Mouse (Mus musculus) left cerebral cortex, postnatal 36 days (tissue): ENCODE measurements around the gene Oprm1. TPM values are rescaled to one million over a fixed set of nuclear protein-coding genes. Genes with fewer than 3 reads are reported as not detected.
"Not testable (repeated sequence)": the region's sequence is repeated elsewhere in the genome, so short reads cannot be mapped to it uniquely, and the experiment has no call there.

Experiments
- DNase-seq, 2 experiments: peaks; one replicate each; pipeline ENCODE4 v3.0.0; 2021 to 2022; ENCODE audit warnings: low spot score in 2 of 2, mixed read lengths in 1 of 2
- intact Hi-C: fragments of 180-260 bp; cut with DNase I; formaldehyde crosslinking; loops from one replicate; pipeline ENCODE4 v1.15.1; 2025
- total RNA-seq, 2 experiments: library from RNA; stranded (reverse); gene quantifications; 2 replicates each; pipeline ENCODE4 v1.2.3; 2021

Gene Oprm1
- 1 to 10 TPM; 6.6 to 8.7 TPM for total RNA-seq

DNA sequence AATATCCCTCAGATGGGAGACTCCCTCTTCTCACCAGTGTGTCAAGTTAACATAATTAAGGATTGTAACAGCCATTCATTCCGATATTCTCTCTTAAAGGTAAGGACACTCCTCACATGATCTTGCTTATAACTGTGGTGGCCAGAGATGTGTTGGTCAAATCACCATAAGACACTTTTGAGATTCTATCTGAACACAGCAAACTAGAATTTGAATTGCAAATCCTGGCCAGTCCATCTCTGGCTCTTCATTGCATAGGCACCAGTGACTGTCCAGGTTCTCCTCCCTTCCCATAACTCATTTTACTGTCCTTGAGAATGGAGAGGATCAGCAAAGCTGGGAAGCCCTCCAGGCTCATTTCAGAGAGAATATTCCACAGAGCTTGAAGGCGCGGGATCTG, at the start of gene Oprm1:
Gene Oprm1 (plus strand): TSS at position 301 of the 400 bp plus-strand sequence.
- DNase-seq = no peak

DNA sequence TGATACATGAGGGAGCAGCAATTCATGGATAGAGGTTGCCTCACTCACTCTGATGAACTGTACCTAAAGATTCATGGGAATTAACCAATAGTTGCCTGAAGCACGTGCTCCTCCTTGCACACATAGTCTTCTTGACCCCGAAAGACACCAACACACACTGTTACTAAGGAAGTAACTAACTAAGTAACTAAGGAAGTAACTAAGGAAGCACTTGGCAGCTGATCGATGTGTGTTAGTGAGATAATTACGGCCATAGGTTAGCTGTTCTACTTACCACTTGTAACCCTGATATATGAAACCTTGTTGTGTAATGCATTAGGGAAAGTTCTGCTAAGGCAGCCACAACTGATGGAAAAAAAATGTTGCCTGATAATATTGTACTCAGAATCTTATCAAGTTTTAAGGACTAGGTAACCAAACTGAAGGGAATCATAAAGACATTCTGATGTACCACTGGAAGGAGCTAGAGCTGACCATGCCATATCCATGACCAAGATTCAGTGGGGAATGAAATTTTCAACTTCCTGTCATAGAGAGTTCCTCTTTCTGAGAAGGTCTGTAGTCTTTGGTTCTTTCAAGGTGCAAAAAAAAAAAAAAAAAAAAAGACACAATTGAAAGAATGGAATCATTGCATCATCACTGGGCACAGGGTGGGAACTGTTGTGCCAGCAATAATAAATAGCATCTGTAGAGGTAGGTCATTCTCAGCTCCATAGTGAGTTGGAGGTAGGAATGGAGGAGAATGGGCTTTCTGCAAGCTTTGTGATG, 40.9 kb upstream of the Oprm1 start:
- intact Hi-C loops = no loop called here
- no peak for DNase-seq

More for the DNA sequence above, at the start of gene Oprm1:
- intact Hi-C loops = no loop called here

DNA sequence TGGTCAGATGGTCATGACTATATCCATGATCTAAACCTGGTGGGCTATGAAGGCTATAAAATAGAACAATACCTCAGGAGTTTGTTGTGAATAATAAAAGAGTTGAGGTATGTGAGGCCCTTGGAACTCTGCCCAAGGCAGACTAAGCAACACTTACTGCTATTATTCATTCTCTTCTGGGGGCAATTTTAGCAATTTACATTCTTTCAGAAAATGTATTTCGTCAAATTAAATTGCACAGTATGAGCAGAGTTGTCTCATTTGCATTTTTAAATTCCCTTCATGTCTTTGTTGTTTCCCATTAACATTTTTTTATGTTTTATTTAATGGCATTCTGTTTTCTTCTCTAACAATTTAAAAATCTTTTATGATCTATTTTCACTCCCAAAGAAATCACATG, 34.5 kb upstream of the Oprm1 start:
- intact Hi-C loops = no loop called here

DNA sequence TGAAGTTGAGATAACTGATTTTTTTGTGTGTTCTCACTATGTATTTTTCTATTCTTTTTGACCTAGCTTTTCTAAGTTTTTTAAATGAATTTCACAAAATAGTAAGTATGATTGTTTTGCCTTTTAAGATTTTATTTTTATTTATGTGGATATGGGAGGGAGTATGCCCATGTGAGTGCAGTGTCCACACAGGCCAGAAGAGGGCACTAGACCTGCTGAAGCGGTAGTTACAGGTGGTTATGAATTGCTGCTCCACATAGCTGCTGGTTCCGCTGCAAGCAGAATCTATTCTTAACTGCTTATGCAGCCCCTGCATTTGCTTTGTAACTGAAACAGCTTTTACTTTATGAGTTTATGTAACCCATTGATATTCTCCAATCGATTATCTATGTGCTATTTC, 29.8 kb upstream of the Oprm1 start:
- intact Hi-C loops = no loop called here
- DNase-seq = no peak

More for the DNA sequence above, 34.5 kb upstream of the Oprm1 start:
- no peak for DNase-seq

DNA sequence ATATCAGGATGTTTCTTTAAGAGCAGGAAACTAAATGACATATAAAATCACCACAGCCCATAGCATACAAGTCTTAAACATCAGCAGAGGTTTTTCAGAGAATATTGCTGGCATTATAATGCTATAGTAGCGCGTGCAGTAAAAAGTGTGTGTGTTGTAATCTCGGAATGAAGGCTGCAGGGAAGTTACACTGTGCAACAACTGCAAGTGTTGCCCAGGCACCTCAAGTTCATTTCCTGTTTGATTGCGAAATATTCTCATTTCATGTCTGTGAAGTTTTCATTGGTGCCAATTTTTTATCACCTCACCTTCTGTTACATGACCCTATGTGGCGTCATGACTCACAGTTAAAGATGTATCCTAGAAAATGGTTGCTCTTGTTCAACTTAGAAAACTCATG, 4.9 kb upstream of the Oprm1 start:
- intact Hi-C loops = no loop called here
- DNase-seq = no peak

DNA sequence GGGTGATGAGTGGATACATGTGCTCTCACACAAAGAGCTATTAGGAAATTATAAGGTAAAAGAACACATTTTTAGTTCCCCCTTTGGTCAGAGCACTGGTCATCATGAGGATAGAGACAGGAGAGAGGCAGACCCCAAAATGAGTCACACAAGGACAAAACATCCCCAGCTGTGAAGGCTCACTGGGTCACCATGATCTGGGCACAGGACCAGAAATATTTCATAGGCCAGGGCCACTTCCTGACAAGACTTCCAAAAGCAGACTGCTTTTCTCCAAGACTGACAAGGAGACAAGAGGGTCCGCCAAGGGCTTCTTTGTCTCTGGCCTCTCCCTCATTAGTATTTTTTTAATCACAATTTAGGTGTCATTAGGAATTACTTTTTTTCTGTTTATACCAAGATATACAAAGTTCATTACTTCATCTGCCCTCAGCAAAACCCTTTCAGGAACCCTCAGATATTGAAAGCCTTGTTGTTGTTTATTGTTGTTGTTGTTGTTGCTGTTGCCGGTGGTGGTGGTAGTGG, 3.0 kb downstream of the Oprm1 start, which contains the start of gene Gm10945:
Gene Gm10945 (minus strand): TSS at position 475 of the 525 bp plus-strand sequence.
- no peak for DNase-seq
- intact Hi-C loops = no loop called here

DNA sequence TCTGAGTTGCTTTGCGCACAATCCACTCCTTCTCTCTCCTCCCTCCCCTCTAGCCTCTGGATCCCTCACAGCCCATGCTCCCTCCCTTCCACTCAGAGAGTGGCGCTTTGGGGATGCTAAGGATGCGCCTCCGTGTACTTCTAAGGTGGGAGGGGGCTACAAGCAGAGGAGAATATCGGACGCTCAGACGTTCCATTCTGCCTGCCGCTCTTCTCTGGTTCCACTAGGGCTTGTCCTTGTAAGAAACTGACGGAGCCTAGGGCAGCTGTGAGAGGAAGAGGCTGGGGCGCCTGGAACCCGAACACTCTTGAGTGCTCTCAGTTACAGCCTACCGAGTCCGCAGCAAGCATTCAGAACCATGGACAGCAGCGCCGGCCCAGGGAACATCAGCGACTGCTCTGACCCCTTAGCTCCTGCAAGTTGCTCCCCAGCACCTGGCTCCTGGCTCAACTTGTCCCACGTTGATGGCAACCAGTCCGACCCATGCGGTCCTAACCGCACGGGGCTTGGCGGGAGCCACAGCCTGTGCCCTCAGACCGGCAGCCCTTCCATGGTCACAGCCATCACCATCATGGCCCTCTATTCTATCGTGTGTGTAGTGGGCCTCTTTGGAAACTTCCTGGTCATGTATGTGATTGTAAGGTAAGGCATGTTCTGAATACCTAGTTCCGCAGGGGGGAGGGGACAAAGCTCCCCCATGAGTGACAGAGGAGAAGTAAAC, 30.4 kb downstream of the Oprm1 start:
- DNase-seq = peak; percentile 10 to 17
- intact Hi-C loops = loop anchor here (5.0 kb wide), 1 partner anchor 751 kb away; no protein-coding TSS in a partner anchor

DNA sequence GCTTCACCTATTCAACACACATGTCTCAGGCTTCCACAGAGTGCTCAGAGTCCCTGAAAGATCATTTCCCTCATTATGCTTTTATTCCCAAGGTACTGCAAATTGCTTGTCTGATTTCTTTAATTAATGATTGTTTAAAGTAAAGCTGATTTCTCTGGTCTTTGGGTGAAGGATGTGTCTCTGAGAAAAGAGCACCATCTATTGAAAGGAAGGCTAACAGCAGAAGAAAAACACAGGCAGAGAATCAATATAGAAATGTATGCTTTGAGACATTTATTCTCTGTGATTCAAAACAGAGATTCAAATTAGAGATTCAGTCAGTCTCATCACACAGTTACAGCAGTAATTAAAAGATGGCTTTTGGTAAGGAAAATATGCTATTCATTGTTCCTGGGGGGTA, 31.9 kb downstream of the Oprm1 start:
- intact Hi-C loops = loop anchor here (10.0 kb wide), 1 partner anchor 945 kb away; no protein-coding TSS in a partner anchor
- DNase-seq = no peak

DNA sequence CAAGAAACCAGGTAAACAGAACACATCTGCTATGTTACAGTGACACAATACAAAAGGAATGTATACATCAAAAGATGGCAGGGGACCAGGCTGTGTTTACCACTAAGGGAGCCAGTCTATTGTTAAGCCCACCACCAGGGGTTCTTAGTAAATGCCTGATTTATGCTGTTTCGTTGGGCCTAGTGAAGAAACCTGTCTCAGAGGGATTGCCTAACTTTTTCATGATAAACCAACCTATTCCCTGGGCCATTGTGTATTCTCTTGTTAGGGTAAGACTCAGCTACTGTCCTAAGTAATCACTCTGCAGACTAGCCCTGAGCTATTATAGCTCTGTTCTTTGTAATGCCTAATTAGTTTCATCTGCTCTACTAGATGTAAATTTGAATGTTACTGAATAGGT, 62.3 kb downstream of the Oprm1 start:
- no peak for DNase-seq
- intact Hi-C loops = no loop called here

DNA sequence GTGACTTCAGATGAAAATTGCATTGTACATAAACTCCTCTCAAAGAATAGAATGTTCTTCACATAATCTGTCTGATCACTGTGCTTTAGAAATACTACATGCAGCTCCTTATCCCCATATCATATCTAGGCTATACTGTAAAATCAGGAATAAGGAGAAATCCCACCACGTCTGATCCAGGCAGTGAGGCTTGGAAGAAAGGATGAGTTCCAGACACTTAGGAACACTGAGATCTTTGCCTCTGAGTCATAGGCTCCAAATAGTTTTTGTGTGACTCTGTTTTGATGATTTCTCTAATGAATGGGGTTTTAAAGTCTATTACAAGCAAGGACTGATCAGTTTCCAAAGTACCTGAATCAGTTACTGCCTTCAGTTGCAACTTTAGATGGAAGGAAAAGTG, 83.9 kb downstream of the Oprm1 start:
- no peak for DNase-seq
- intact Hi-C loops = no loop called here

DNA sequence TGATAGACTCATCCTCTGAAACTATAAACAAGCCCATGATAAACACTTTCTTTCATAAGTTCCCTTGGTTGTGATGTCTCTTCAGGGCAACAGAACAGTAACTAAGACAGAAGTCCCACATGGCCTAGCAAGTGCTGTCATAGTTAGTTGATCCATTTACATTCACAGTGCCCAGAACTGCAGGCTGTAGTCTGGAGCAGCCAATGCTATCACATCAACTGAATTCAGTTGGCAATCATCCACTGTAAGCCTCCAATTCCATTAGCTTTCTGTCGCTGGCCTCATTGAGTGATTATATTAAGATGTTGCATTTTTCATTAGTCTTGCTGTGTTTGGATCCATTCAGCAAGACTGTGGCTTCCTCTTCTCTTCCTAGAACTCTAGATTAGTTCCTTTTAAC, 88.0 kb downstream of the Oprm1 start:
- intact Hi-C loops = no loop called here
- DNase-seq = no peak

DNA sequence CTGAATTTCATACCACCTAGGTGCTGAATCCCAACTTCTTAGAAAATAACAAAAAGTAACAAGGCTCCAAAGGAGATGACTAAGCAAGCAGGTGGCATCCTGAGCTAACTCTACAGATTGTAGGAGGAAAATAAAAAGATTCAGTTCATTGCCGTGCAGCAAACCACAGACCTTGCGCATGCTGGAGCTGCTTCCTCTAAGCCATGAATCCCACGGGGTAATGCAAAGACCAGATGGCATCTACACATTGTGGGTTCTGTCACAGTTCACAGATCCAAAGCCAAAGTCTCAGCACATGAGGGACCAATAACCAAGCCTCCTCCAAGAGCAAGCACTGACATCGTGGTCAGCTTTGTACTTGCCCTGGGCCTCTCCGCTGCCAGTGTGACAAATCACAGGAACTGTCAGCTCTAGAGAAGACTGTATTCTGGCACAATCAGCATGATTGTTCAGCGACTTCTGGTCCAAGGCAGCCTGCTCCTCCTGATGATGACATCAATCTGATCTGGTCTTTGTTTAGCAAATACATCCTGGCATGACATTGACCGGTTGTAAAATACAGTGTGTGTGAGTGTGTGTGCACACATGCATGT, 90.0 kb downstream of the Oprm1 start:
- intact Hi-C loops = no loop called here
- DNase-seq = peak; percentile 5 to 8

DNA sequence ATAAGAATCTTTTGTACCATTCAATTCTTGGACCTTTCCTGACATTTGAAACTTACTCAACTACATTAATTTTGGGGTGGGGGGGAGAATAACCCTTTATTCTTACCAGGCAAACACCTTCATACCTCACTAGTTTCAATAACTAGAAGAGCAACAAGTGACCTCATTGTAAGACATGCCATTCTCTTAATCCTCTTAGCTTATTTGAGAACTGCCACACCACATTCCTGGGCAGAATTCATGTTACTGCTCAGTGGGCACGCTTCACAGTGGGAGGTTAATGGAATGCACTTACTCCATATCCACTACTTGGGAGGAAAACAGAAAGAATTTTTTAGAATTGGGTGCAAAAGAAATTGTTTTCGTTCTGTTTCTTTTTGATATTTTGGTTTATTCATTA, 90.5 kb downstream of the Oprm1 start:
- intact Hi-C loops = no loop called here
- DNase-seq = no peak

DNA sequence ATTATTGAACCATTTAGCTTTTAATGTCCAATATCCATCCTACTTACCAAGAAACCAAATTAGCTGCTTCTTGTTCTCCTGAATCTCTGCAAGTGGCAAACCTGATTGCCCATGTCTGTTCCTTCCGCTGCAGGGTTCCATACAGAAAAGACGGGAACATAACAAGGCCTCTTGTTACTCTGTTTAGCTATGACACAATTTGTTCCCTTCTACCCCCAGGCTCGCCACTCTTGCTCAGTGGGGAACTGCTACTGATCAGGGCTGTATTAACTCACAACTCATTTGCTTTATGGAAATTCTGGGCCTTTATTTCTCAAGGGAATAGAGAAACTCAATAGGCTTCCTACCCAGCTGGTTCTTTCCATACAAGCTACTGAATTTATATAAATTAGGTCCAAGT, 97.5 kb downstream of the Oprm1 start:
- intact Hi-C loops = no loop called here

DNA sequence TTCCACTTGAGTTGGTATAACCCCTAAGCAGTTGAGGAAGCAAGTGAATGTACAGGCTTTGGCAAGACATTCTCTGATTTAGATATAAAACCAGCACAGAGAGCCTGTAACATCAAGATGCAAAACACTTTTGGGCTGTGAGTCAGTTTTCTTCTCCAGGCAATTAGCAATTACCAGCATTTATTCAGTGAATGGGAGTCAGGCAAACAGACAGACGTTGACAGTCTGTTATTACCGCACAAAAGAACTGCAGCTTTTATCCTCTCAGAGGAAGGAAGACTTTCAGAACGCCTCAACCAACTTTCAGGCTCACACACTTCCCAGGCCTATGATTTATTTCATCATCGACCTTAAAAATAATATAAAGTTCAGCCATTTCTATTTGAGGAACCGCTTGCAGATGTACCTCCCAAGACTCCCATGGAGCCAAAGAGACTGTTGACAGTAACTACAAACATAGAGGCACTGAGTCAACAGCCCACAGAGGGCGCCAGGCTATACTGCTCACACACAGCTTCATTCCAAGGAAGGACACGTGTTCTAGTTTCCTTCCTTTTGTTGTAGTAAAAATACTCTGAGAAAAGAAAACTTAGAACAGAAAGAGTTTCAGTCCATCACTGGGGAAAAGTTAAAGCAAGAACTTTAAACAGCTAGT, 113.2 kb downstream of the Oprm1 start:
- DNase-seq = no peak
- intact Hi-C loops = no loop called here

More for the DNA sequence above, 97.5 kb downstream of the Oprm1 start:
- no peak for DNase-seq

DNA sequence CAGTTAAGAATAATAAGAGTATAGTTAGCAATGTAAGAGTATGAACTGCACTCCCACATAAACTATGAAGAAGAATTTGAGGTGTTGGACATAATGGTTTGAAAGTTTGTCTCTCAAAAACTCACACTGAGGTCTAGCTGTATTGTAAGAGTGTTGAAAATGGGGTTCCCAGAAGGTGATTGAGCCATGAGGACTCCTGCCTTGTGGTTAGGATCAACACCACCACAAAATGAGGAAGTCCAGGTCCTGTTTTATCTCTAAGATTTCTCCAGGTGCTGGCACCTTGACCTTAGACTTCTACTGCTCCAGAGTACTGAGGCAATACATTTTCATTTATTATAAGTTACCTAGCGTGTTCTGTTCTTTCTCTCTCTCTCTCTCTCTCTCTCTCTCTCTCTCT, 115.6 kb downstream of the Oprm1 start:
- DNase-seq = no peak
- intact Hi-C loops = no loop called here

DNA sequence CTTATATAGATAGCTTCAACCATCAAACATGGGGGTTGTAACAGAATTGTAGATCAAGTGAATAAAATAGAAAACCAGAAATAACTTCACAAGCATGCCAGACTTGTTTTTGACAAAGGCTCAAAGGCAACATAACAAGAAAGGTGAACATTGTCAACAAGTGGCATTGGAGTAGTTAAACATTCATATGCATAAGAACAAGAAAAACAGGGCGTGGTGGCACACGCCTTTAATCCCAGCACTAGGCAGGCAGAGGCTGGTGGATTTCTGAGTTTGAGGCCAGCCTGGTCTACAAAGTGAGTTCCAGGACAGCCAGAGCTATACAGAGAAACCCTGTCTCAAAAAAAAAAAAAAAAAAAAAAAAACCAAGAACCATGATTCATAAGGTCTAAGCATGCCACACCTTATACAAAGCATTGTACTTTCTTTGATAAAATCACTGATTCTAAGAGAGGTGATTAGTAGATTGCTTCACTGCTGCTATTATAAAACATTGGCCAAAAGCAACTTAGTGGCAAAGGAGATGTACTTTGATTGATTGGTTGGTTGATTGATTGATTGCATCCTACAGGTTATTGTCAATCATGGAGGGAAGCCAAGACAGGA, 120.1 kb downstream of the Oprm1 start:
- intact Hi-C loops = no loop called here
- DNase-seq = no peak

DNA sequence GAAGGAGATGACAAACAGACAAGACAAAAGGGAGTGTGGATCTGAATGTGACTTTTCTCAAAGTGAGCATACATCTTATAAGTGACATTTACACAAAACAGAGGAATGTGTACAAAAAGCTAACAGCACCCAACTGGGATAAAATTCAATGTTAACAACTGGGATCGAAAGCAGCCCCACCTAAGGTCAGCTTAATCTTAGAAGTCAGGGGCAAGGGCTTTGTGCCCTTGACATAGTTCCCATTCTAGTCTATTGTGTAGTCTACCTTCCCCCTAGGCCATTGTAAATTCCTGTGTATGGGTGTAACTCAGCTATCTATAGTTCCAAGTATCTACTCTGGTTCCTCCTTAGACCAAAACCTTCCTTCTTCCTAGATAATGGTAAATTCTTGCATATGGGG, 123.7 kb downstream of the Oprm1 start:
- DNase-seq = not testable (repeated sequence)
- intact Hi-C loops = loop anchor here (10.0 kb wide), 1 partner anchor 847 kb away; no protein-coding TSS in a partner anchor

DNA sequence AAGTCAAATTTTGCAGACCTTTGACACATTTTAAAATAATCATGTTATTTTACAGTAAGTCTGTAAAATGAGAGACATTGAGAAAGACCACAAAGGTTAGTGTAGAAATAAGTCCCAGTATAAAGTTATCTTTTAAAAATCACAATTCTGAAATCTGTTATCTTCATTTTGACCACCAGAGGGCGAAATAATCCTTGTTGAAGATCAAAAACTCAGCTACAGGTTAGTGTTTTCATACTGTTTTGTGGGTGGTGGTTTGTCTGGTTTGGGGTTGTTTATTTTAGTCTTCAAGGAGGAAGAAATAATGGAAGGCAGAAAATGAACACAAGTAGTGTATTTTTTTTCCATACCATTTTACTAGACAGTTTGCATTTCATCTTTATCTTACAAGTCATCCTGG, 127.2 kb downstream of the Oprm1 start:
- DNase-seq = no peak
- intact Hi-C loops = loop anchor here (2.0 to 10.0 kb wide), 4 partner anchors 92 to 851 kb away; no protein-coding TSS in a partner anchor
